Mouse (Mus musculus): Measurements from ENCODE around the gene Gaa.

DNA sequence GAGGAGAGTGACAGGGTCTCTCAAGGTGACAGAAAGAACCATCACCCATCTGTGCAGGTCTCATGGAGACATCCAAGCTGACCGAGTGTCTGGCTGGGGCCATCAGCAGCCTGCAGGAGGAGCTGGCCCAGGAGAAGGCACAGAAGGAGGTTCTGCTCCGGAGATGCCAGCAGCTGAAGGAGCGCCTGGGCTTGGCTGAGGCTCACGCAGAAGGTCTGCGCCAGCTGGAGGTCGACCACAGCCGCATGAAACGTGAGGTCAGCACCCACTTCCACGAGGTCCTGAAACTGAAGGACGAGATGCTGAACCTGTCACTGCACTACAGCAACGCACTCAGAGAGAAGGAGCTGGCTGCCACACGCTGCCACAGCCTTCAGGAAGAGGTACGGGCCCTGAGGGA is 54.8 kb downstream of the Gaa start:
- no peak for TF ChIP-seq POLR2A (IDR thresholded peaks at IDR 0.05; ENCODE audit: insufficient read length, low read depth)
- no peak for TF ChIP-seq MYOD1 (IDR thresholded peaks at IDR 0.05; ENCODE audit: control insufficient read depth in 1 of 3, insufficient read length in 2 of 3, low read depth in 2 of 3)
- no peak for TF ChIP-seq REST (IDR thresholded peaks at IDR 0.05; ENCODE audit: insufficient read depth, insufficient read length)
- no peak for TF ChIP-seq TCF12 (IDR thresholded peaks at IDR 0.05; ENCODE audit: insufficient read depth, poor library complexity, severe bottlenecking)
- TF ChIP-seq POLR2AphosphoS2 (IDR thresholded peaks at IDR 0.05; ENCODE audit: insufficient read length, low read depth) = no peak
- no peak for TF ChIP-seq MAX (IDR thresholded peaks at IDR 0.05; ENCODE audit: low read depth)
- TF ChIP-seq TCF3 (IDR thresholded peaks at IDR 0.05; ENCODE audit: insufficient read length, low read depth) = no peak
- TF ChIP-seq E2F4 (IDR thresholded peaks at IDR 0.05; ENCODE audit: insufficient read depth) = no peak
- TF ChIP-seq USF1 (IDR thresholded peaks at IDR 0.05; ENCODE audit: low read depth) = no peak
- no peak for TF ChIP-seq CEBPB (IDR thresholded peaks at IDR 0.05; ENCODE audit: insufficient read depth, poor library complexity, severe bottlenecking)
